Mouse (Mus musculus): Measurements from ENCODE around the gene Lrit2. TPM values are rescaled to one million over a fixed set of nuclear protein-coding genes. Genes with fewer than 3 reads are reported as not detected.

The Lrit2 gene
- polyA plus RNA-seq, 1 experiment from 2014 or later, result not detected

DNA sequence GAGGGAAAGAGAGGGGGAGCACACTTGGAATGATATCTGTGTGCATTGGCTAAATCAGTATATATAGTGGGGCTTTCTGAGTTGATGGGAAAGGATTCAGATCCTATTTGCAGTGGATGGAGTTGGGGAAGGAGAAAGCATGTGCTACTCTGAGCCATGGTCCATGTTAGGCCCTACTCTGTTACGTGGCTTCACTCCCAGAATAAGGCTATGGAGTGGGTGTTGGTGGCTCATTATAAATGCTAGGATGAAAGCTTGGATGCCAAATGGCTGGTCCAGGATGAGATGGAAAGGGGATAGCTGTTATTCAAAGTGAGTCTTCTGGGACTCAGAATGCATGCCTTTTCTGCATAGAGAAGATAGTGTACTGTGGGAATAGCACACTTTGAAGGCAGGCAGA lies 13.0 kb downstream of the Lrit2 start:
- no peak overlapping the region for H3K27ac ChIP-seq (replicated peaks)
- no peak for ATAC-seq (ENCODE audit: insufficient number of reproducible peaks, low FRiP score, low TSS enrichment, low read depth)
- H3K9ac ChIP-seq, result no peak overlapping the region
- WGBS, result 79% methylated on average over 1 of the region's 1 CpGs
- H3K27me3 ChIP-seq, result no peaks in the 10 kb centered on the region
- H3K4me2 ChIP-seq (replicated peaks), result no peak overlapping the region
- no peaks in the 10 kb centered on the region for H3K9me3 ChIP-seq (replicated peaks)
- H3K4me1 ChIP-seq, result no peaks in the 10 kb centered on the region
- H3K36me3 ChIP-seq, result no peaks in the 10 kb centered on the region
- H3K4me3 ChIP-seq (replicated peaks), result no peak overlapping the region

DNA sequence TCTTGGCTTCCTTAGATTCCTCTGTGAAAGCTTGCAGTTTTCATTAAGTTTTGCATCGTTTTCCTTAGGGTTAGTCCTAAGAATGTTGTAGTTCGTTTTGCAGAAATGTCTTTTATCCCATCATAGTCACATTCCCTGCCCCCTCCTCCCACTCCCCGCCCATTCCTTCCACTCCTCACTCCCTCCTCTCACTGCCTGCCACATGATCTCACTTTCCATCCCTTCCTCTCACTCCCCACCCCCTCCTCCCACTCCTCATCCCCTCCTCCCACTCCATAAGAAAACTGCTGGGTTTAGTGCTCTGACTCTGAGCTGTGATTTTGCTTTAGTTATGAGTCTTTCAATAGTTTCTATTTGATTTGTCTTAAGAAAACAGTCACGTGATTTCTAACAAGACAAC lies 16.0 kb downstream of the Lrit2 start:
- Histone ChIP-seq H3K9ac (no peak overlapping the region), H3K27me3 (no peaks in the 10 kb centered on the region), H3K4me1 (no peaks in the 10 kb centered on the region), H3K9me3 (replicated peaks) (no peaks in the 10 kb centered on the region), H3K36me3 (no peaks in the 10 kb centered on the region), H3K27ac (replicated peaks) (no peak overlapping the region), H3K4me2 (replicated peaks) (no peak overlapping the region), H3K4me3 (replicated peaks) (no peak overlapping the region)
- ATAC-seq (ENCODE audit: insufficient number of reproducible peaks, low FRiP score, low TSS enrichment, low read depth), result no peak
- 28% methylated on average over 4 of the region's 4 CpGs for WGBS

DNA sequence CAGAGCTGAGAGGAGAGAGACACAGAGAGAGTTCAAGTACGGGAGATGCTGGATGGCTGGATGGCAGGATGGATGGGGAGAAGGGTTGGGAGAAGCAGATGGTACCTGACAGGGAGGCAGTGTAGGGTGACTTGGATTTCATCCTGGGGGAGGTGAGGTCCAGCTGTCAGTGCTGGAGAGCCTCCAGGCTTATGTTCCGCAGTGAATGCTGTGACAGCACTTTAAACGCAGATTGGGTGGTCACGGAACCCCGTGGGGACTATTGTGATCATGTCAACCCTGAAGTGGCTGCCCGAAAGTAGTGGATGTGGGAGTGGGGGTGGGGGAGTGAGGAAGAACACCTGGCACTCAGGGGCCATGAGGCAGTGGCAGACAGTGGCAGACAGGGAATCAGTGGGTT lies 26.7 kb downstream of the Lrit2 start:
- no peaks in the 10 kb centered on the region for H3K36me3 ChIP-seq
- peaks cover 28% of the 10 kb centered on the region for H3K27me3 ChIP-seq
- H3K27ac ChIP-seq (replicated peaks), result no peak overlapping the region
- no peak overlapping the region for H3K9ac ChIP-seq
- H3K4me2 ChIP-seq (replicated peaks), result no peak overlapping the region
- ATAC-seq (ENCODE audit: insufficient number of reproducible peaks, low FRiP score, low TSS enrichment, low read depth), result no peak
- H3K4me1 ChIP-seq, result peaks cover 10% of the 10 kb centered on the region
- WGBS, result 75% methylated on average over 6 of the region's 6 CpGs
- H3K9me3 ChIP-seq (replicated peaks), result no peaks in the 10 kb centered on the region
- no peak overlapping the region for H3K4me3 ChIP-seq (replicated peaks)

GRCm38 (mm10) chr14:37095556-37095955 lies 27.8 kb downstream of the Lrit2 start:
- no peak overlapping the region for H3K4me3 ChIP-seq (replicated peaks)
- H3K27ac ChIP-seq (replicated peaks), result no peak overlapping the region
- no peak overlapping the region for H3K9ac ChIP-seq
- H3K4me2 ChIP-seq (replicated peaks), result no peak overlapping the region
- no peak for ATAC-seq (ENCODE audit: insufficient number of reproducible peaks, low FRiP score, low TSS enrichment, low read depth)
- H3K27me3 ChIP-seq, result peaks cover 28% of the 10 kb centered on the region
- peaks cover 10% of the 10 kb centered on the region for H3K4me1 ChIP-seq
- 75% methylated on average over 4 of the region's 4 CpGs for WGBS
- H3K36me3 ChIP-seq, result no peaks in the 10 kb centered on the region
- no peaks in the 10 kb centered on the region for H3K9me3 ChIP-seq (replicated peaks)

- Histone ChIP-seq H3K9ac (no peak within 1 kb of the TSS), H3K27ac (replicated peaks) (no peak within 1 kb of the TSS), H3K4me3 (replicated peaks) (peak within 1 kb of the TSS; percentile 34), H3K4me2 (replicated peaks) (peak within 1 kb of the TSS; percentile 48), H3K27me3 (peaks cover 32% of the 10 kb centered on the region), H3K9me3 (replicated peaks) (no peaks in the 10 kb centered on the region), H3K4me1 (peaks cover 10% of the 10 kb centered on the region), H3K36me3 (no peaks in the 10 kb centered on the region)
- peak; percentile 79 for ATAC-seq (ENCODE audit: insufficient number of reproducible peaks, low FRiP score, low TSS enrichment, low read depth)
- under 1% methylated on average over 30 of the region's 30 CpGs for WGBS
Observed at GRCm38 (mm10) chr14:37097956-37098530, 30.3 kb downstream of the Lrit2 start, which contains the start of gene Cdhr1. Gene Cdhr1 (minus strand): TSS chr14:37098347.

GRCm38 (mm10) chr14:37101531-37101930 lies 33.8 kb downstream of the Lrit2 start:
- no peak for ATAC-seq (ENCODE audit: insufficient number of reproducible peaks, low FRiP score, low TSS enrichment, low read depth)
- H3K36me3 ChIP-seq, result no peaks in the 10 kb centered on the region

DNA sequence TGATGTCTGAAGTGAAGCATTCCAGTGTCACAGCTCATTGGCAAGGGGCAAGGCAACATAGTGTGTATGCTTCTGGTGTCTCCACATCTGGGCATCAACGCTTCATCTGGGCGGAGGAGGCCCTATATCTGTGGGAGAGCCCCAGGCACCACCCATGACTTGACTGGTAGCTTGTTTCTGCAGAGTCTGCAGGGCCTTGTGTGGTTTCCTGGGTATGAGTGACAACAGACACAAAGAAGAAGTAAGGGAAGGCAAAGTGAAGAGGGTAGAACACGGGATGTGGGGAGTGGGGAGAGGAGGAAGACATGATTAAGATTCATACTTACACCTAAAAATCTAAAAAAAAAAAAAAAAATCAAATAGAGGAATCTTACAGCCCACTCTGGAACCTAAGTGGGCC lies 34.8 kb downstream of the Lrit2 start:
- Histone ChIP-seq H3K36me3 (no peaks in the 10 kb centered on the region), H3K4me3 (replicated peaks) (no peak overlapping the region), H3K9me3 (replicated peaks) (no peaks in the 10 kb centered on the region), H3K4me1 (peaks cover 10% of the 10 kb centered on the region), H3K4me2 (replicated peaks) (no peak overlapping the region), H3K27me3 (peaks cover 24% of the 10 kb centered on the region), H3K9ac (no peak overlapping the region), H3K27ac (replicated peaks) (no peak overlapping the region)
- no peak for ATAC-seq (ENCODE audit: insufficient number of reproducible peaks, low FRiP score, low TSS enrichment, low read depth)
- 73% methylated on average over 3 of the region's 3 CpGs for WGBS

More at GRCm38 (mm10) chr14:37101531-37101930, 33.8 kb downstream of the Lrit2 start:
- H3K27ac ChIP-seq (replicated peaks), result no peak overlapping the region
- H3K9ac ChIP-seq, result no peak overlapping the region
- H3K4me2 ChIP-seq (replicated peaks), result no peak overlapping the region
- H3K9me3 ChIP-seq (replicated peaks), result no peaks in the 10 kb centered on the region
- peaks cover 32% of the 10 kb centered on the region for H3K27me3 ChIP-seq
- H3K4me1 ChIP-seq, result peaks cover 10% of the 10 kb centered on the region
- no peak overlapping the region for H3K4me3 ChIP-seq (replicated peaks)
- WGBS, result 63% methylated on average over 5 of the region's 5 CpGs

DNA sequence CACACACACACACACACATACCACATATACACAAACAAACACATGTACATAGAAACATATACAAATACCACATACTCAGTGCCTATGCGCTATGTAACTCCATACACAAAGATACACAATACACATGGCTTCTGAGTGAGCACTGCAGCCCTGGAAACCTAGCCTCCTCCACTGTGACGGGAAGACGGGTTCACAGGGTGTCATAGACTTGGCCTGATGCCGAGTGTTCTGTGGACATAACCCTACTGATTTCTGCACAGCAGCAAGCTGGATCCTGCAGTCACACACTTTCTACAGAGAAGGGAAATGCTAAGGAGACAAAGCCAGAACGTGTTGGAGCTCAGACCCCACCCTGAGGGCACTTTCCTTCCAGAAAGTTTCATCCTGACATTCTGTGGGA lies 37.0 kb downstream of the Lrit2 start:
- Histone ChIP-seq H3K4me1 (no peaks in the 10 kb centered on the region), H3K36me3 (no peaks in the 10 kb centered on the region), H3K9me3 (replicated peaks) (no peaks in the 10 kb centered on the region), H3K9ac (no peak overlapping the region), H3K4me3 (replicated peaks) (no peak overlapping the region), H3K27me3 (peaks cover 4% of the 10 kb centered on the region; the same call in 1 of the 2 replicates), H3K4me2 (replicated peaks) (no peak overlapping the region), H3K27ac (replicated peaks) (no peak overlapping the region)
- WGBS, result 41% methylated on average over 5 of the region's 5 CpGs
- peak; percentile 56; the same call in 1 of the 2 replicates for ATAC-seq (ENCODE audit: insufficient number of reproducible peaks, low FRiP score, low TSS enrichment, low read depth)

DNA sequence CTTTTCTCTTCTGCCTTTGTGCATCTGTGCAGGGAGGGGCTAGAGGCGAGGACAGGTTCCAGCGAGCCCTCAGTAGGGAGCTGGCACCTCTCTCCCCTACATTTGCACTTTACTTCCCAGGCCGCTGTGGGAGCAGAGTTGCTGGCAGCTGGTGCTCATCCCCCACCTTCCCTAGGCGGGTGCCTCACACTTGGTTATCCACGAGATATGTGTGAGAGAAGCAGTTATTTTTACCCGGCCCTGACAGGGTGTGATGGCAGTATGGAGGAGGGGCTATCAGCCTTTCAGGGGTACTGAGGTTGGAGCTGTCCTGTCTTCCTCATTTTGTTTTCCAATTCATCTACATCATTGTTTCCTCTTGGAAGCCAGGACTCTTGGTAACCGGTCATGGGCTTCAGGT lies 38.1 kb downstream of the Lrit2 start:
- Histone ChIP-seq H3K36me3 (no peaks in the 10 kb centered on the region), H3K27ac (replicated peaks) (no peak overlapping the region; the same call in 1 of the 2 replicates), H3K9ac (no peak overlapping the region), H3K4me1 (no peaks in the 10 kb centered on the region), H3K9me3 (replicated peaks) (no peaks in the 10 kb centered on the region), H3K4me3 (replicated peaks) (no peak overlapping the region), H3K27me3 (peaks cover under 1% of the 10 kb centered on the region; the same call in 1 of the 2 replicates), H3K4me2 (replicated peaks) (no peak overlapping the region)
- no peak for ATAC-seq (ENCODE audit: insufficient number of reproducible peaks, low FRiP score, low TSS enrichment, low read depth)
- 35% methylated on average over 7 of the region's 7 CpGs for WGBS

- Histone ChIP-seq H3K4me1 (no peaks in the 10 kb centered on the region), H3K4me2 (replicated peaks) (no peak overlapping the region), H3K36me3 (no peaks in the 10 kb centered on the region), H3K27me3 (no peaks in the 10 kb centered on the region), H3K9ac (no peak overlapping the region), H3K9me3 (replicated peaks) (no peaks in the 10 kb centered on the region), H3K4me3 (replicated peaks) (no peak overlapping the region), H3K27ac (replicated peaks) (no peak overlapping the region)
- no peak for ATAC-seq (ENCODE audit: insufficient number of reproducible peaks, low FRiP score, low TSS enrichment, low read depth)
- 72% methylated on average over 8 of the region's 8 CpGs for WGBS
Observed at GRCm38 (mm10) chr14:37109460-37109859, 41.7 kb downstream of the Lrit2 start.

- Histone ChIP-seq H3K9me3 (replicated peaks) (no peaks in the 10 kb centered on the region), H3K4me1 (no peaks in the 10 kb centered on the region), H3K27me3 (no peaks in the 10 kb centered on the region), H3K27ac (replicated peaks) (no peak overlapping the region), H3K4me2 (replicated peaks) (no peak overlapping the region), H3K36me3 (no peaks in the 10 kb centered on the region), H3K4me3 (replicated peaks) (no peak overlapping the region), H3K9ac (no peak overlapping the region)
- ATAC-seq (ENCODE audit: insufficient number of reproducible peaks, low FRiP score, low TSS enrichment, low read depth), result no peak
- 57% methylated on average over 9 of the region's 9 CpGs for WGBS
Observed at GRCm38 (mm10) chr14:37109975-37110374, 42.2 kb downstream of the Lrit2 start.

DNA sequence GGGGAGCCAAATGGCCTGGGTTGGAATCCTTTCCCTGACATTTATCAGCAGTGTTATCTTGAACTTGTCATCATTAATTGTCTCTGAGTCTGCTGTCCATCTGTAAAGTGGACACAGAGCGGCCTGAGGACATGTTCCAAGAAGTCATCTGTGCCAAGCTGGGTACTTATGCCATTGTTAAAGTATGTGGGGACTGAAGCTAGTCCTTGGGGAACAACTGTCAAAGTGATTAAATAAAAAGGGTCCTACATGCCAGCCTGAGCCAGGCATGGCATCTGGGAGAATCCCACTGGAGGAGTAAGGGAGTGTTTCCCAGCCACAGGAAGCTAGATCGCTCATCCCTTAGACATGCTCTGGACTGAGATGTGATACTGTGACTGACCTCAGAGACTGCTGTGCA lies 42.7 kb downstream of the Lrit2 start:
- Histone ChIP-seq H3K4me2 (replicated peaks) (no peak overlapping the region), H3K4me3 (replicated peaks) (no peak overlapping the region), H3K9ac (no peak overlapping the region), H3K4me1 (no peaks in the 10 kb centered on the region), H3K9me3 (replicated peaks) (no peaks in the 10 kb centered on the region), H3K27ac (replicated peaks) (no peak overlapping the region), H3K36me3 (no peaks in the 10 kb centered on the region), H3K27me3 (no peaks in the 10 kb centered on the region)
- WGBS, result 76% methylated on average over 2 of the region's 2 CpGs
- ATAC-seq (ENCODE audit: insufficient number of reproducible peaks, low FRiP score, low TSS enrichment, low read depth), result no peak

Measured in embryonic facial prominence, embryonic 15.5 days (tissue).